Comparison of ENCODE assay signal across 9 mouse cellular contexts in the genomic region with DNA sequence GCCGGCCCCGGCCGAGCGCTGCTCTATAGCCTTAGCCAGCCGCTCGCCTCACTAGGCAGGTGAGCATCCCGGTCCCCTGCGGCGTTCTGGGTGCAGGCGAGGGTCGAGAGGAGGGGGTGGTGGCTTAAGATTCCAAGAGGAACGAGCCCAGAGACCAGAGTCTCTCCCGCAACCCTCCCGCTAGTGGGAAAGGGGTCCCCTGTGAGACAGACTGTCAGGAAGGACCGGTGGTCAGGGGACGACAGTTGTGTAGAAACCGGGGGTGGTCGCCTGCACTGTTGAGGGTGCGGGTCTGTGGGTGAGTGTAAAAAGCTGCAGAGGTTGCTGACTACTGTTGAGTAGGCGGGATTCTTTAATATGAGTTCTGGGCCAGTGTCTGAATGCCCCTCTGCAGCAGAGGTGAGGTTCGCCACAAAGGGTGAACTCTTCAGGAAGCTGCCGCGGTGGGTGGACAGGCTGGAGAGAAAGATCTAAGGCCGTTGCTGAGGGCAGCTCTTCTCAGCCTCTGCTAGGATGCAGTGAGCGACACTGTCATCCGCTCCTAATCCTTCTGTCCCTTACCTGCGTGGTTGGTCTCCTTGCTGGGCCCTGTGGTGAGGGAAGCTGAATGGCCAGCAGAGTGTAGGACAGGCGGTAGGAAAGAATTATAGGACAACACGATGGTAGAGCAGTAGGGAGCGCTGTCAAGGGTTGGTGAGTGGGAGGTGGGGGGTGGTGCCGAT. TPM values are rescaled to one million over a fixed set of nuclear protein-coding genes. Genes with fewer than 3 reads are reported as not detected.
A peak's percentile ranks its signal among the peaks of the same experiment; 100 is the strongest.
DNase-seq lines count a peak whose midpoint lies in the region; ATAC-seq and TF ChIP-seq lines count a peak whose summit lies in the region.
"Had no signal": no experiment of that assay in that cellular context is flagged by ENCODE, and none has a peak within 500 bp of the region (broad histone marks: within the 10 kb centered on the region; RNA-seq: fewer than 3 reads in every experiment).

No protein-coding gene starts in this region.

- H3K4me3 ChIP-seq in gastrocnemius, adult 2 months, result peak overlapping the region; percentile 77
- peak overlapping the region; percentile 52 for H3K4me3 ChIP-seq in forebrain, embryonic 16.5 days (replicated peaks; ENCODE audit: low read length)

- peak overlapping the region; percentile 64 for H3K9ac ChIP-seq in forebrain, embryonic 16.5 days (replicated peaks; ENCODE audit: low read depth, low read length)

- intact Hi-C loops in gastrocnemius, adult 2 months (cut with DNase I), result no loop called here

- H3K9me3 ChIP-seq in forebrain, embryonic 16.5 days (ENCODE audit: control insufficient read depth, low read length), result no peaks in the 10 kb centered on the region

- H3K4me1 ChIP-seq in forebrain, embryonic 16.5 days (replicated peaks; ENCODE audit: control insufficient read depth, insufficient read depth, low read length), result peaks cover 14% of the 10 kb centered on the region

- H3K27ac ChIP-seq in gastrocnemius, adult 2 months, result no peak overlapping the region; the same call in 1 of the 2 replicates
- H3K27ac ChIP-seq in forebrain, embryonic 16.5 days (ENCODE audit: low read length), result no peak overlapping the region

- 1% methylated on average over 31 of the region's 31 CpGs for WGBS in forebrain, embryonic 16.5 days

- no peak for DNase-seq in gastrocnemius, adult 2 months
- no peak for DNase-seq in gastrocnemius, postnatal 4 days (ENCODE audit: low spot score in 2 of 2)
- no peak for DNase-seq in cerebellum, adult 9-11 months
- DNase-seq in layer of hippocampus, adult 9-11 months, result no peak

- peaks cover 73% of the 10 kb centered on the region for H3K27me3 ChIP-seq in forebrain, embryonic 16.5 days (replicated peaks; ENCODE audit: control insufficient read depth, insufficient read depth, low read length)

- peak overlapping the region; percentile 95 for H3K4me2 ChIP-seq in forebrain, embryonic 16.5 days (ENCODE audit: low read length)

- TF ChIP-seq CTCF in gastrocnemius, adult 2 months (IDR thresholded peaks at IDR 0.05), result no peak

- H3K36me3 ChIP-seq in forebrain, embryonic 16.5 days (ENCODE audit: control insufficient read depth, insufficient read depth), result no peaks in the 10 kb centered on the region

- peak; percentile 3 for ATAC-seq in CD4-positive, CD25-positive, alpha-beta regulatory T cell, adult 4 months
- peak; percentile 27; the same call in 1 of the 2 replicates for ATAC-seq in forebrain, embryonic 16.5 days
- 0 out of 2 replicates have a peak, but pooled peaks have one; percentile 4 for ATAC-seq in megakaryocyte, adult 5-6 weeks (ENCODE audit: poor library complexity, severe bottlenecking)
- ATAC-seq in frontal cortex, adult (ENCODE audit: low TSS enrichment), result no peak

RNA-seq across cellular contexts. Expression of gene Tal1, which starts 7.5 kb away (rescaled TPM):
- 1 to 10 TPM in 1 of 2 experiments, under 1 TPM in 1; 0.94 to 1.7 TPM for total RNA-seq in gastrocnemius, adult 2 months (2021)
- 1 to 10 TPM; 2.4 to 3.6 TPM for total RNA-seq in gastrocnemius, postnatal 4 days (2021)
- not detected for polyA plus RNA-seq in CD4-positive, CD25-positive, alpha-beta regulatory T cell, adult 4 months (2017; shearing (Covaris generic))
- 0.25 and 0.62 TPM in 2 replicates for polyA plus RNA-seq in forebrain, embryonic 16.5 days (2015; fragmentation: Nextera tagmentation; extraction: Ambion mirVana)
- total RNA-seq in megakaryocyte, adult 5-6 weeks (2015), result 2.2 and 3.8 TPM in 2 replicates
- total RNA-seq in megakaryocyte, adult 5-6 weeks (2017), result 1.8 and 2.6 TPM in 2 replicates

RNA-seq across cellular contexts. Expression of gene Pdzk1ip1, which starts 24.8 kb away (rescaled TPM):
- total RNA-seq in gastrocnemius, adult 2 months (2021), result not detected
- total RNA-seq in gastrocnemius, postnatal 4 days (2021), result under 1 TPM in 1 of 2 experiments, not detected in 1; 0.70 TPM
- 10 to 100 TPM; 25.7 to 31.9 TPM for polyA plus RNA-seq in CD4-positive, CD25-positive, alpha-beta regulatory T cell, adult 4 months (2017; shearing (Covaris generic))
- polyA plus RNA-seq in forebrain, embryonic 16.5 days (2015; fragmentation: Nextera tagmentation; extraction: Ambion mirVana), result 0.46 and 1.2 TPM in 2 replicates
- 1.5 and 2.8 TPM in 2 replicates for total RNA-seq in megakaryocyte, adult 5-6 weeks (2015)
- 0.33 and 0.53 TPM in 2 replicates for total RNA-seq in megakaryocyte, adult 5-6 weeks (2017)
- polyA plus RNA-seq: C2C12 had no signal
